ENCODE assay signal across 29 mouse cellular contexts in the genomic region with DNA sequence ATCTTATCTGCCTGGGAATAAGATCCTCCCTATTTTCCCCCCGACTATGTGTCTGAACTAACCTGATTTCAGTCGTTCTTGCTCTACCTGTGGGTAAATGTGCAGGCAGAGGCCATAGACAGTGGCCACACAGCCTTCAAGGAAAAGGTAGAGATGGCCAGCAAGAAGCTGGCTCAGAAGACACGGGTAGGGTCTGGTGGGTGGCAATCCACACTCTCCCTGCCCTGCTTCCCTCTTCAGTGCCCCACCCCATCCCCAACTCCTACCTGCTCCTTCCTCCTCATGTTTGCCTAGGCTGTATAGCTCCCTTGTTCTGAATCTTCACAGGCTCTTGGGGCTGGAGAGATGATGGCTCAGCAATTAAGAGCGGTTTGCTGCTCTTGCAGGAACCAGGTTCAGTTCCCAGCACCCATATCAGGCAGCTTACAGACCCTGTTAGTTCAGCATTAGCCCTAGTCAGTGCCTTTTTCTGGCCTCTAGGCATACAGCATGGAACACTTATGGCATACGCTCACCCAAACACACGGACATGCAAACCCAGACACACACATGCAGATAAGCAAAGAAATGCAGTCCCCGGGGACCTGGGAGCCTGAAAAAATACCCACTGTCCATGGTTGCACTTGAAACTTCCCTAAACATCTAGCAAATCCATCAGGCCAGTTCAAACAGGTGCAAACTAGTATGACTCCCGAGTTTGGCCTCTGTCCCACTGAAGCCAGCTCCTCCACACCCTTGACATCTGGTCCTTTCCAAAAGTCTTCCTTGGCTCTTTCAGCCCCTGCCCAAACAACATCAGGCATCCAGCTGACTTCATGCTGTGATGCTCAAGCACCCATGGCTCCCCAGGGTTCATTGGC. TPM values are rescaled to one million over a fixed set of nuclear protein-coding genes. Genes with fewer than 3 reads are reported as not detected.
DNase-seq lines count a peak whose midpoint lies in the region; ATAC-seq and TF ChIP-seq lines count a peak whose summit lies in the region.
"Had no signal": no experiment of that assay in that cellular context is flagged by ENCODE, and none has a peak within 500 bp of the region (broad histone marks: within the 10 kb centered on the region; RNA-seq: fewer than 3 reads in every experiment).

No protein-coding gene starts in this region.

- TF ChIP-seq EP300 in stomach, postnatal 0 days (optimal IDR thresholded peaks at IDR 0.05), result no peak
- TF ChIP-seq EP300 in liver, postnatal 0 days (IDR thresholded peaks at IDR 0.05; ENCODE audit: low read depth), result no peak

- WGBS in forebrain, embryonic 11.5 days, result 80% methylated on average over 8 of the region's 8 CpGs
- WGBS in forebrain, embryonic 16.5 days, result 72% methylated on average over 8 of the region's 8 CpGs
- WGBS in intestine, embryonic 14.5 days, result 69% methylated on average over 8 of the region's 8 CpGs
- 58% methylated on average over 8 of the region's 8 CpGs for WGBS in intestine, postnatal 0 days
- WGBS in intestine, embryonic 16.5 days, result 65% methylated on average over 8 of the region's 8 CpGs
- WGBS in stomach, postnatal 0 days, result 58% methylated on average over 8 of the region's 8 CpGs
- 69% methylated on average over 8 of the region's 8 CpGs for WGBS in liver, postnatal 0 days (ENCODE audit: insufficient replicate concordance)

- no peaks in the 10 kb centered on the region for H3K36me3 ChIP-seq in forebrain, embryonic 11.5 days (ENCODE audit: control insufficient read depth, insufficient read depth, low read length)
- H3K36me3 ChIP-seq in forebrain, embryonic 16.5 days (ENCODE audit: control insufficient read depth, insufficient read depth), result no peaks in the 10 kb centered on the region
- H3K36me3 ChIP-seq in intestine, embryonic 14.5 days (ENCODE audit: control insufficient read depth, insufficient read depth, low read length), result no peaks in the 10 kb centered on the region
- H3K36me3 ChIP-seq in intestine, postnatal 0 days (ENCODE audit: control insufficient read depth, insufficient read depth), result no peaks in the 10 kb centered on the region
- H3K36me3 ChIP-seq in intestine, embryonic 16.5 days (ENCODE audit: control insufficient read depth, insufficient read depth, low read length), result no peaks in the 10 kb centered on the region
- H3K36me3 ChIP-seq in stomach, postnatal 0 days (ENCODE audit: control insufficient read depth, insufficient read depth, low read length), result no peaks in the 10 kb centered on the region
- no peaks in the 10 kb centered on the region for H3K36me3 ChIP-seq in liver, postnatal 0 days (replicated peaks; ENCODE audit: insufficient read depth, low read length)
- H3K36me3 ChIP-seq: G1E; heart, embryonic 13.5 days; hindbrain, embryonic 10.5 days; hindbrain, embryonic 13.5 days had no signal

- no peak overlapping the region for H3K27ac ChIP-seq in forebrain, embryonic 11.5 days (ENCODE audit: low read depth, low read length)
- no peak overlapping the region for H3K27ac ChIP-seq in forebrain, embryonic 16.5 days (ENCODE audit: low read length)
- H3K27ac ChIP-seq in intestine, embryonic 14.5 days (ENCODE audit: low read depth), result no peak overlapping the region
- H3K27ac ChIP-seq in intestine, postnatal 0 days (ENCODE audit: low read depth, low read length), result no peak overlapping the region
- H3K27ac ChIP-seq in intestine, embryonic 16.5 days (ENCODE audit: low read length), result peak overlapping the region; percentile 76
- no peak overlapping the region for H3K27ac ChIP-seq in stomach, postnatal 0 days (replicated peaks)
- no peak overlapping the region for H3K27ac ChIP-seq in liver, postnatal 0 days (ENCODE audit: low read depth)
- H3K27ac ChIP-seq: forebrain, embryonic 13.5 days; gastrocnemius, adult 2 months; heart, embryonic 13.5 days; hindbrain, embryonic 10.5 days; hindbrain, embryonic 13.5 days had no signal

- no peak for TF ChIP-seq CTCF in intestine, postnatal 0 days (IDR thresholded peaks at IDR 0.05; ENCODE audit: low read depth)
- TF ChIP-seq CTCF in stomach, postnatal 0 days (IDR thresholded peaks at IDR 0.05; ENCODE audit: low read depth), result no peak
- TF ChIP-seq CTCF in liver, postnatal 0 days (IDR thresholded peaks at IDR 0.05; ENCODE audit: low read depth), result no peak

- no peak for ATAC-seq in forebrain, embryonic 11.5 days (replicated peaks; ENCODE audit: low FRiP score)
- no peak for ATAC-seq in forebrain, embryonic 16.5 days
- ATAC-seq in intestine, embryonic 14.5 days (replicated peaks; ENCODE audit: low FRiP score, low TSS enrichment, low read depth), result 0 out of 2 replicates have a peak, but pooled peaks have one; percentile 30
- no peak for ATAC-seq in intestine, postnatal 0 days
- ATAC-seq in intestine, embryonic 16.5 days, result peak; percentile 29
- no peak for ATAC-seq in stomach, postnatal 0 days (ENCODE audit: low FRiP score, low TSS enrichment)
- no peak for ATAC-seq in liver, postnatal 0 days
- ATAC-seq: forebrain, embryonic 13.5 days; forebrain, postnatal 0 days; hindbrain, embryonic 16.5 days; Patski had no signal

- H3K4me3 ChIP-seq in forebrain, embryonic 11.5 days (ENCODE audit: low read depth, low read length), result no peak overlapping the region
- H3K4me3 ChIP-seq in forebrain, embryonic 16.5 days (replicated peaks; ENCODE audit: low read length), result no peak overlapping the region
- H3K4me3 ChIP-seq in intestine, embryonic 14.5 days (ENCODE audit: low read depth, low read length), result no peak overlapping the region
- H3K4me3 ChIP-seq in intestine, postnatal 0 days (ENCODE audit: low read depth, low read length), result no peak overlapping the region
- H3K4me3 ChIP-seq in intestine, embryonic 16.5 days (ENCODE audit: low read length), result no peak overlapping the region
- no peak overlapping the region for H3K4me3 ChIP-seq in stomach, postnatal 0 days (ENCODE audit: low read depth, low read length)
- no peak overlapping the region for H3K4me3 ChIP-seq in liver, postnatal 0 days (ENCODE audit: low read depth, low read length)
- H3K4me3 ChIP-seq: forebrain, embryonic 13.5 days; gastrocnemius, adult 2 months; heart, embryonic 13.5 days; hindbrain, embryonic 10.5 days; hindbrain, embryonic 13.5 days had no signal

- H3K9ac ChIP-seq in forebrain, embryonic 11.5 days (ENCODE audit: low read length), result no peak overlapping the region
- H3K9ac ChIP-seq in forebrain, embryonic 16.5 days (replicated peaks; ENCODE audit: low read depth, low read length), result no peak overlapping the region
- H3K9ac ChIP-seq in intestine, embryonic 14.5 days (ENCODE audit: low read length), result no peak overlapping the region
- H3K9ac ChIP-seq in intestine, postnatal 0 days (ENCODE audit: low read depth, low read length), result no peak overlapping the region
- peak overlapping the region; percentile 21; the same call in 1 of the 2 replicates for H3K9ac ChIP-seq in intestine, embryonic 16.5 days (ENCODE audit: low read depth, low read length)
- H3K9ac ChIP-seq in stomach, postnatal 0 days (ENCODE audit: low read length), result no peak overlapping the region
- H3K9ac ChIP-seq in liver, postnatal 0 days (replicated peaks), result no peak overlapping the region
- H3K9ac ChIP-seq: forebrain, embryonic 13.5 days; forebrain, postnatal 0 days; heart, embryonic 13.5 days; hindbrain, embryonic 13.5 days had no signal

- H3K4me1 ChIP-seq in forebrain, embryonic 11.5 days (replicated peaks; ENCODE audit: control insufficient read depth, insufficient read depth, low read length), result no peaks in the 10 kb centered on the region
- no peaks in the 10 kb centered on the region for H3K4me1 ChIP-seq in forebrain, embryonic 16.5 days (replicated peaks; ENCODE audit: control insufficient read depth, insufficient read depth, low read length)
- no peaks in the 10 kb centered on the region for H3K4me1 ChIP-seq in intestine, embryonic 14.5 days (replicated peaks; ENCODE audit: control insufficient read depth, insufficient read depth, low read length)
- peaks cover 3% of the 10 kb centered on the region; the same call in 1 of the 2 replicates for H3K4me1 ChIP-seq in intestine, postnatal 0 days (replicated peaks; ENCODE audit: control insufficient read depth, insufficient read depth, low read length)
- peaks cover 26% of the 10 kb centered on the region for H3K4me1 ChIP-seq in intestine, embryonic 16.5 days (ENCODE audit: control insufficient read depth, insufficient read depth, low read length)
- no peaks in the 10 kb centered on the region for H3K4me1 ChIP-seq in stomach, postnatal 0 days (replicated peaks; ENCODE audit: control insufficient read depth, insufficient read depth)
- H3K4me1 ChIP-seq in liver, postnatal 0 days (ENCODE audit: insufficient read depth), result no peaks in the 10 kb centered on the region
- H3K4me1 ChIP-seq: forebrain, embryonic 13.5 days; heart, embryonic 13.5 days; hindbrain, embryonic 10.5 days; hindbrain, embryonic 13.5 days had no signal

- no peak overlapping the region for H3K4me2 ChIP-seq in forebrain, embryonic 11.5 days (ENCODE audit: low read depth, low read length, severe bottlenecking)
- no peak overlapping the region for H3K4me2 ChIP-seq in forebrain, embryonic 16.5 days (ENCODE audit: low read length)
- no peak overlapping the region for H3K4me2 ChIP-seq in intestine, embryonic 14.5 days (ENCODE audit: low read length)
- H3K4me2 ChIP-seq in intestine, postnatal 0 days (replicated peaks; ENCODE audit: low read depth), result no peak overlapping the region
- H3K4me2 ChIP-seq in intestine, embryonic 16.5 days (ENCODE audit: low read depth, low read length), result no peak overlapping the region
- H3K4me2 ChIP-seq in stomach, postnatal 0 days (replicated peaks; ENCODE audit: low read depth), result no peak overlapping the region
- H3K4me2 ChIP-seq in liver, postnatal 0 days (ENCODE audit: low read depth, low read length), result no peak overlapping the region
- H3K4me2 ChIP-seq: forebrain, embryonic 13.5 days; heart, embryonic 13.5 days; hindbrain, embryonic 13.5 days had no signal

- DNase-seq in forebrain, embryonic 11.5 days (ENCODE audit: low spot score), result peak; percentile 39
- peak; percentile 47 for DNase-seq in intestine, embryonic 14.5 days (ENCODE audit: low spot score)
- peak; percentile 13 for DNase-seq in stomach, postnatal 0 days (ENCODE audit: low spot score)
- DNase-seq in liver, postnatal 0 days, result no peak
- no peak for DNase-seq in lung, postnatal 10 days
- DNase-seq: adrenal gland, adult 2 months; adrenal gland, postnatal 14 days; B cell, adult 2 months; cerebellum, adult 11 months; cerebellum, adult 2 months; cerebellum, adult 9-11 months; cerebellum, postnatal 25 days; forebrain, postnatal 0 days; gastrocnemius, adult 2 months; gastrocnemius, postnatal 14 days; heart, adult 18-20 months; kidney, adult 18-20 months had no signal

- no peaks in the 10 kb centered on the region for H3K9me3 ChIP-seq in forebrain, embryonic 11.5 days (ENCODE audit: control insufficient read depth, low read length)
- H3K9me3 ChIP-seq in forebrain, embryonic 16.5 days (ENCODE audit: control insufficient read depth, low read length), result no peaks in the 10 kb centered on the region
- H3K9me3 ChIP-seq in intestine, embryonic 14.5 days (ENCODE audit: control insufficient read depth, low read length), result no peaks in the 10 kb centered on the region
- H3K9me3 ChIP-seq in intestine, postnatal 0 days (ENCODE audit: control insufficient read depth), result no peaks in the 10 kb centered on the region
- H3K9me3 ChIP-seq in intestine, embryonic 16.5 days (ENCODE audit: control insufficient read depth, low read length), result no peaks in the 10 kb centered on the region
- H3K9me3 ChIP-seq in stomach, postnatal 0 days (ENCODE audit: control insufficient read depth, low read length), result no peaks in the 10 kb centered on the region
- no peaks in the 10 kb centered on the region for H3K9me3 ChIP-seq in liver, postnatal 0 days (ENCODE audit: low read length)
- H3K9me3 ChIP-seq: forebrain, embryonic 13.5 days; G1E; heart, embryonic 13.5 days; hindbrain, embryonic 10.5 days; hindbrain, embryonic 13.5 days had no signal

- no peaks in the 10 kb centered on the region for H3K27me3 ChIP-seq in forebrain, embryonic 11.5 days (ENCODE audit: control insufficient read depth, insufficient read depth, low read length)
- H3K27me3 ChIP-seq in forebrain, embryonic 16.5 days (replicated peaks; ENCODE audit: control insufficient read depth, insufficient read depth, low read length), result no peaks in the 10 kb centered on the region
- no peaks in the 10 kb centered on the region for H3K27me3 ChIP-seq in intestine, embryonic 14.5 days (replicated peaks; ENCODE audit: control insufficient read depth, insufficient read depth, low read length)
- no peaks in the 10 kb centered on the region for H3K27me3 ChIP-seq in intestine, postnatal 0 days (replicated peaks; ENCODE audit: control insufficient read depth, insufficient read depth, low read length)
- H3K27me3 ChIP-seq in intestine, embryonic 16.5 days (replicated peaks; ENCODE audit: control insufficient read depth, insufficient read depth, low read length), result no peaks in the 10 kb centered on the region
- H3K27me3 ChIP-seq in stomach, postnatal 0 days (ENCODE audit: control insufficient read depth, insufficient read depth, low read length), result no peaks in the 10 kb centered on the region
- no peaks in the 10 kb centered on the region for H3K27me3 ChIP-seq in liver, postnatal 0 days (ENCODE audit: insufficient read depth, low read length)
- H3K27me3 ChIP-seq: forebrain, embryonic 13.5 days; hindbrain, embryonic 13.5 days had no signal

RNA-seq across cellular contexts. Expression of a gene that starts 5.2 kb away (rescaled TPM):
- polyA plus RNA-seq in forebrain, embryonic 11.5 days (2014; fragmentation: Nextera tagmentation; extraction: Ambion mirVana), result not detected in 2 replicates
- polyA plus RNA-seq in forebrain, embryonic 16.5 days (2015; fragmentation: Nextera tagmentation; extraction: Ambion mirVana), result not detected in 2 replicates
- polyA plus RNA-seq in intestine, embryonic 14.5 days (2014; fragmentation: Nextera tagmentation; extraction: Ambion mirVana), result 0.09 and 0.28 TPM in 2 replicates
- polyA plus RNA-seq in intestine, postnatal 0 days (2015; fragmentation: Nextera tagmentation; extraction: Ambion mirVana), result 0.44 and 0.65 TPM in 2 replicates
- polyA plus RNA-seq in intestine, embryonic 16.5 days (2015; fragmentation: Nextera tagmentation; extraction: Ambion mirVana), result 0.65 and 0.88 TPM in 2 replicates
- polyA plus RNA-seq in stomach, postnatal 0 days (2015; fragmentation: Nextera tagmentation; extraction: Ambion mirVana), result 13.5 and 15.8 TPM in 2 replicates
- not detected in 2 replicates for polyA plus RNA-seq in liver, postnatal 0 days (2015; fragmentation: Nextera tagmentation; extraction: Ambion mirVana)
- polyA plus RNA-seq: cerebellum, adult 2 months; forebrain, embryonic 13.5 days; forebrain, postnatal 0 days; frontal cortex, adult 2 months; G1E; heart, embryonic 13.5 days; hindbrain, embryonic 10.5 days; hindbrain, embryonic 13.5 days; hindbrain, embryonic 16.5 days; Patski had no signal

RNA-seq across cellular contexts. Expression of a gene that starts 13.3 kb away (rescaled TPM):
- 151 and 166 TPM in 2 replicates for polyA plus RNA-seq in forebrain, embryonic 11.5 days (2014; fragmentation: Nextera tagmentation; extraction: Ambion mirVana)
- polyA plus RNA-seq in forebrain, embryonic 16.5 days (2015; fragmentation: Nextera tagmentation; extraction: Ambion mirVana), result 153 and 178 TPM in 2 replicates
- polyA plus RNA-seq in intestine, embryonic 14.5 days (2014; fragmentation: Nextera tagmentation; extraction: Ambion mirVana), result 186 and 190 TPM in 2 replicates
- 77.5 and 78.0 TPM in 2 replicates for polyA plus RNA-seq in intestine, postnatal 0 days (2015; fragmentation: Nextera tagmentation; extraction: Ambion mirVana)
- 157 and 174 TPM in 2 replicates for polyA plus RNA-seq in intestine, embryonic 16.5 days (2015; fragmentation: Nextera tagmentation; extraction: Ambion mirVana)
- 87.0 and 88.6 TPM in 2 replicates for polyA plus RNA-seq in stomach, postnatal 0 days (2015; fragmentation: Nextera tagmentation; extraction: Ambion mirVana)
- polyA plus RNA-seq in liver, postnatal 0 days (2015; fragmentation: Nextera tagmentation; extraction: Ambion mirVana), result 68.2 and 71.3 TPM in 2 replicates

RNA-seq across cellular contexts. Expression of a gene that starts 20.4 kb away (rescaled TPM):
- polyA plus RNA-seq in forebrain, embryonic 11.5 days (2014; fragmentation: Nextera tagmentation; extraction: Ambion mirVana), result 29.3 and 34.8 TPM in 2 replicates
- polyA plus RNA-seq in forebrain, embryonic 16.5 days (2015; fragmentation: Nextera tagmentation; extraction: Ambion mirVana), result 40.1 and 45.8 TPM in 2 replicates
- 48.0 and 49.1 TPM in 2 replicates for polyA plus RNA-seq in intestine, embryonic 14.5 days (2014; fragmentation: Nextera tagmentation; extraction: Ambion mirVana)
- 25.7 and 28.7 TPM in 2 replicates for polyA plus RNA-seq in intestine, postnatal 0 days (2015; fragmentation: Nextera tagmentation; extraction: Ambion mirVana)
- 41.7 and 43.7 TPM in 2 replicates for polyA plus RNA-seq in intestine, embryonic 16.5 days (2015; fragmentation: Nextera tagmentation; extraction: Ambion mirVana)
- polyA plus RNA-seq in stomach, postnatal 0 days (2015; fragmentation: Nextera tagmentation; extraction: Ambion mirVana), result 28.7 and 32.5 TPM in 2 replicates
- polyA plus RNA-seq in liver, postnatal 0 days (2015; fragmentation: Nextera tagmentation; extraction: Ambion mirVana), result 22.9 and 23.9 TPM in 2 replicates

RNA-seq across cellular contexts. Expression of a gene that starts 23.1 kb away (rescaled TPM):
- polyA plus RNA-seq in forebrain, embryonic 11.5 days (2014; fragmentation: Nextera tagmentation; extraction: Ambion mirVana), result 0.76 TPM in 1 of 2 replicates, not detected in the other
- 0.60 and 1.0 TPM in 2 replicates for polyA plus RNA-seq in forebrain, embryonic 16.5 days (2015; fragmentation: Nextera tagmentation; extraction: Ambion mirVana)
- not detected in 2 replicates for polyA plus RNA-seq in intestine, embryonic 14.5 days (2014; fragmentation: Nextera tagmentation; extraction: Ambion mirVana)
- not detected in 2 replicates for polyA plus RNA-seq in intestine, postnatal 0 days (2015; fragmentation: Nextera tagmentation; extraction: Ambion mirVana)
- 0.44 TPM in 1 of 2 replicates, not detected in the other for polyA plus RNA-seq in intestine, embryonic 16.5 days (2015; fragmentation: Nextera tagmentation; extraction: Ambion mirVana)
- not detected in 2 replicates for polyA plus RNA-seq in stomach, postnatal 0 days (2015; fragmentation: Nextera tagmentation; extraction: Ambion mirVana)
- not detected in 2 replicates for polyA plus RNA-seq in liver, postnatal 0 days (2015; fragmentation: Nextera tagmentation; extraction: Ambion mirVana)
- polyA plus RNA-seq: cerebellum, adult 2 months; embryonic facial prominence, embryonic 14.5 days; forebrain, embryonic 13.5 days; forebrain, postnatal 0 days; G1E; hindbrain, embryonic 10.5 days; hindbrain, embryonic 16.5 days had no signal

RNA-seq across cellular contexts. Expression of a gene that starts 34.3 kb away (rescaled TPM):
- polyA plus RNA-seq in forebrain, embryonic 11.5 days (2014; fragmentation: Nextera tagmentation; extraction: Ambion mirVana), result 77.3 and 82.7 TPM in 2 replicates
- 84.3 and 90.1 TPM in 2 replicates for polyA plus RNA-seq in forebrain, embryonic 16.5 days (2015; fragmentation: Nextera tagmentation; extraction: Ambion mirVana)
- polyA plus RNA-seq in intestine, embryonic 14.5 days (2014; fragmentation: Nextera tagmentation; extraction: Ambion mirVana), result 60.5 and 64.2 TPM in 2 replicates
- polyA plus RNA-seq in intestine, postnatal 0 days (2015; fragmentation: Nextera tagmentation; extraction: Ambion mirVana), result 43.3 and 43.5 TPM in 2 replicates
- polyA plus RNA-seq in intestine, embryonic 16.5 days (2015; fragmentation: Nextera tagmentation; extraction: Ambion mirVana), result 57.9 and 60.9 TPM in 2 replicates
- 36.9 and 37.3 TPM in 2 replicates for polyA plus RNA-seq in stomach, postnatal 0 days (2015; fragmentation: Nextera tagmentation; extraction: Ambion mirVana)
- polyA plus RNA-seq in liver, postnatal 0 days (2015; fragmentation: Nextera tagmentation; extraction: Ambion mirVana), result 26.7 and 31.3 TPM in 2 replicates

Comparison
In these comparisons a context has a peak if more than half of its experiments do, and no peak if none do; other contexts are left out.
1. ATAC-seq: peak in intestine, embryonic 14.5 days (single experiment) and intestine, embryonic 16.5 days (single experiment); none in forebrain, embryonic 11.5 days (single experiment), forebrain, embryonic 16.5 days (single experiment), intestine, postnatal 0 days (single experiment), stomach, postnatal 0 days (single experiment) and liver, postnatal 0 days (single experiment).
2. DNase-seq: peak in forebrain, embryonic 11.5 days (single experiment), intestine, embryonic 14.5 days (single experiment) and stomach, postnatal 0 days (single experiment); none in liver, postnatal 0 days (single experiment) and lung, postnatal 10 days (single experiment).